Mouse (Mus musculus): ENCODE measurements around the gene Gstp3.

GRCm38 (mm10) chr19:4083316-4083715, 23.9 kb upstream of the Gstp3 start:
- TF ChIP-seq CTCF (IDR thresholded peaks at IDR 0.05; ENCODE audit: control insufficient read depth, insufficient read depth, low read length) = no peak
- TF ChIP-seq POLR2A (IDR thresholded peaks at IDR 0.05; ENCODE audit: borderline replicate concordance, control insufficient read depth, low read depth, low read length) = no peak
